8 mouse cellular contexts compared by ENCODE assay signal in the genomic region with DNA sequence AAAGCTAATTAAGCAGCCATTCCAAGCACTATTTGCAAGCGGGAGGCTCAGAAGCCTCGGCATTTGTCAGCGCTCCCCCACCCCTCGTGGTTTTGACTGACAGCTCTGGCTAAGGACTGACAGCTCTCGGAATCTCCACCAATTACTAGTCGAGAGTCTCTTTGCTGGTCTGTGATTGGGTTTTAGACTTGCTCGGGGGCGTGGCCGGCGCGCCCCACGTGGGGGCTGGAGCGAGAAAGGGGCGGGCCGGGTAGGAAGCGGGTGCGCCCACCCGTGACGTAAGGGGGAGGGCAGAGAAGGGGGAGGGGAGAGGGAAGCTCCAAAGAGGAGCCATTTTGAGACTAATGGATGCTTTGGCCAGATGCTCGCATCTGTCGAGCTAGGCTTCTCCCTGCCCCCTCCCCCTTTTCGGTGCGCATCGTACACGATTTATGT. TPM values are rescaled to one million over a fixed set of nuclear protein-coding genes. Genes with fewer than 3 reads are reported as not detected.
DNase-seq lines count a peak whose midpoint lies in the region; ATAC-seq and TF ChIP-seq lines count a peak whose summit lies in the region.

No protein-coding gene starts in this region.

- peak overlapping the region; percentile 92 for H3K27ac ChIP-seq in gastrocnemius, adult 2 months

- peak; percentile 99 for DNase-seq in ZHBTc4 (ENCODE audit: low read depth, low spot score)
- peak; percentile 98 for DNase-seq in gastrocnemius, adult 2 months
- DNase-seq in hindlimb bud, embryonic 11.5 days (ENCODE audit: extremely low spot score, low read depth, low spot score) = peak; percentile 100
- peak; percentile 96 to 100 for DNase-seq in left cerebral cortex, adult 8-10 months (ENCODE audit: low spot score in 2 of 2)
- DNase-seq in right cerebral cortex, postnatal 14 days = peak; percentile 100
- DNase-seq in urinary bladder, postnatal 36 days (ENCODE audit: low spot score in 2 of 2) = peak; percentile 98 to 99

- ATAC-seq in common myeloid progenitor, adult 5-6 weeks (replicated peaks; ENCODE audit: low read depth, poor library complexity, severe bottlenecking) = peak; percentile 61
- peak; percentile 72 for ATAC-seq in megakaryocyte progenitor cell, adult 5-6 weeks (replicated peaks; ENCODE audit: poor library complexity)

- no peak for TF ChIP-seq CTCF in gastrocnemius, adult 2 months (IDR thresholded peaks at IDR 0.05)

- intact Hi-C loops in gastrocnemius, adult 2 months (cut with DNase I) = loop anchor here (5.0 kb wide), 3 partner anchors 67 to 327 kb away; no protein-coding TSS in a partner anchor

- peak overlapping the region; percentile 77 for H3K4me3 ChIP-seq in gastrocnemius, adult 2 months

RNA-seq across cellular contexts. Expression of gene Tle3, which starts 1.7 kb away (rescaled TPM):
- 42.9 and 67.2 TPM in 2 replicates for total RNA-seq in common myeloid progenitor, adult 5-6 weeks (2017)
- 10 to 100 TPM in 1 of 2 experiments, 1 to 10 TPM in 1; 4.7 to 12.9 TPM for total RNA-seq in gastrocnemius, adult 2 months (2021)
- total RNA-seq in left cerebral cortex, adult 8-10 months (2022) = 10 to 100 TPM; 37.4 to 53.8 (median 44.7) TPM
- total RNA-seq in megakaryocyte progenitor cell, adult 5-6 weeks (2015) = 65.2 and 66.2 TPM in 2 replicates
- total RNA-seq in megakaryocyte progenitor cell, adult 5-6 weeks (2017) = 48.0 and 50.5 TPM in 2 replicates

Comparison
In these comparisons a context has a peak if more than half of its experiments do, and no peak if none do; other contexts are left out.
1. Peak in every context shown above with its lines: DNase-seq, ATAC-seq, H3K4me3 ChIP-seq and H3K27ac ChIP-seq.